Mouse (Mus musculus) forebrain, embryonic 15.5 days (tissue): ENCODE results near the gene Il16. TPM values are rescaled to one million over a fixed set of nuclear protein-coding genes. Genes with fewer than 3 reads are reported as not detected.

Source experiments
- ATAC-seq: fragments of 200-750 bp; cut with Nextera tagmentation; replicated peaks from 2 replicates; pipeline ENCODE4 v1.8.0; 2017; ENCODE audit warnings: mild to moderate bottlenecking, moderate TSS enrichment, moderate library complexity
- H3K27ac ChIP-seq: fragments of 300-500 bp; sonication (generic); replicated peaks from 2 replicates; pipeline ENCODE4 v1.5.1; 2015; ENCODE audit warnings: mild to moderate bottlenecking, inconsistent platforms
- H3K27me3 ChIP-seq: fragments of 300-500 bp; sonication (generic); 2 replicates; pipeline ENCODE4 v1.6.1; 2015; ENCODE audit warnings: inconsistent platforms
- H3K36me3 ChIP-seq: fragments of 300-500 bp; sonication (generic); 2 replicates; pipeline ENCODE4 v1.6.1; 2015; ENCODE audit warnings: mild to moderate bottlenecking, inconsistent platforms
- H3K4me1 ChIP-seq: fragments of 300-500 bp; sonication (generic); 2 replicates; pipeline ENCODE4 v1.6.1; 2015; ENCODE audit warnings: inconsistent platforms
- H3K4me2 ChIP-seq: fragments of 300-500 bp; sonication (generic); replicated peaks from 2 replicates; pipeline ENCODE4 v1.6.1; 2015; ENCODE audit warnings: mild to moderate bottlenecking, inconsistent platforms
- H3K4me3 ChIP-seq: fragments of 300-500 bp; sonication (generic); 2 replicates; pipeline ENCODE4 v1.5.1; 2015; ENCODE audit warnings: mild to moderate bottlenecking, inconsistent platforms
- H3K9ac ChIP-seq: fragments of 300-500 bp; sonication (generic); replicated peaks from 2 replicates; pipeline ENCODE4 v1.6.1; 2015; ENCODE audit warnings: mild to moderate bottlenecking, inconsistent platforms
- H3K9me3 ChIP-seq: fragments of 300-500 bp; sonication (generic); 2 replicates; pipeline ENCODE4 v1.6.1; 2016; ENCODE audit warnings: inconsistent platforms
- WGBS: fragments of 180-500 bp; shearing (Covaris S2); methylation state at CpG from one replicate; pipeline ENCODE4 v1.1.7; 2015; ENCODE audit warnings: mixed read lengths; 5-methylcytosine and 5-hydroxymethylcytosine counted together
- polyA plus RNA-seq: library from polyadenylated mRNA; unstranded; fragments of >200 nt; fragmentation: Nextera tagmentation; extraction: Ambion mirVana; gene quantifications from 2 replicates; pipeline ENCODE4 v1.2.1, GENCODE M21; 2015

The Il16 gene
- polyA plus RNA-seq, 1 experiment from 2014 or later = 1.0 TPM

DNA sequence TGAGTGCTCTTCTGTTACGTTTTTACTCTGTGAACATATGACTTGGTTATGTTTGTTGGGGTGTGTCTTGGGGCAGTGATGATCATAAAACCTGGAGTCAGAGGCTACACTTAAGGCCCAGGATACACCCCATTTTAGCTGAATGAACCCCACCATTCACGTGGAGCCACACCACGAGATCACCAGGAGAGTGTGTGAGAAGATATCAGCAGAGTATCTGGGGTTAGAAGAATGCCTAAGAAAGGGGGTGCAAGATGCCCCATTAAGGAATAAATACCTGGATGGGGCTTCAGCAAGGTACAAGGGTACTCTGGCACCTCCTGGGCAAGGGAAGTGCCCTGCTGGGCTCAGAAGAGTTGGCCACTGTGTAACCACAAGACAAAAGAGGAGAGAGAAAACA is 11.3 kb downstream of the Il16 start:
- Histone ChIP-seq H3K4me1 (no peaks in the 10 kb centered on the region), H3K4me2 (no peak overlapping the region), H3K4me3 (no peak overlapping the region), H3K9ac (no peak overlapping the region), H3K36me3 (no peaks in the 10 kb centered on the region), H3K27me3 (no peaks in the 10 kb centered on the region), H3K27ac (no peak overlapping the region), H3K9me3 (no peaks in the 10 kb centered on the region)
- WGBS = 96% methylated on average over 3 of the region's 3 CpGs
- no peak for ATAC-seq

DNA sequence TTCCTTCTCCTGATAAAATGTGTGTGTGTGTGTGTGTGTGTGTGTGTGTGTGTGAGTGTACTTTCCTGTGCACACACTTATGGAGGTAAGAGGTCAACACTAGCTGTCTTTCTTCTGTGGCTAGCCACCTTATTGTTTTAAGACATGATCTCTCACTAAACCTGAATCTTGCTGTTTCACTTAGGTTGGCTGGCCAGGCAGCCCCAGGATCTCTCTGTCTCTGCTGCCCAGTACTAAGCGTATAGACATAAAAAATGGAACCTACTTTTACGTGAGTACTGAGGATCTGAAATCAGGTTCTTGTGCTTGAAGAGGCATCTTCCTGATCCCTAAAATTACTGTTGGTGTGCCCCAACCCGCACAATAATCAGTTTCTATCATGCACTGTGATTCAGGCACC is 12.7 kb downstream of the Il16 start:
- no peak overlapping the region for H3K9ac ChIP-seq
- no peak overlapping the region for H3K4me2 ChIP-seq
- no peak overlapping the region for H3K4me3 ChIP-seq
- H3K4me1 ChIP-seq = no peaks in the 10 kb centered on the region
- no peaks in the 10 kb centered on the region for H3K36me3 ChIP-seq
- H3K9me3 ChIP-seq = no peaks in the 10 kb centered on the region
- no peak overlapping the region for H3K27ac ChIP-seq
- ATAC-seq = no peak
- no peaks in the 10 kb centered on the region for H3K27me3 ChIP-seq
- 97% methylated on average over 3 of the region's 3 CpGs for WGBS

DNA sequence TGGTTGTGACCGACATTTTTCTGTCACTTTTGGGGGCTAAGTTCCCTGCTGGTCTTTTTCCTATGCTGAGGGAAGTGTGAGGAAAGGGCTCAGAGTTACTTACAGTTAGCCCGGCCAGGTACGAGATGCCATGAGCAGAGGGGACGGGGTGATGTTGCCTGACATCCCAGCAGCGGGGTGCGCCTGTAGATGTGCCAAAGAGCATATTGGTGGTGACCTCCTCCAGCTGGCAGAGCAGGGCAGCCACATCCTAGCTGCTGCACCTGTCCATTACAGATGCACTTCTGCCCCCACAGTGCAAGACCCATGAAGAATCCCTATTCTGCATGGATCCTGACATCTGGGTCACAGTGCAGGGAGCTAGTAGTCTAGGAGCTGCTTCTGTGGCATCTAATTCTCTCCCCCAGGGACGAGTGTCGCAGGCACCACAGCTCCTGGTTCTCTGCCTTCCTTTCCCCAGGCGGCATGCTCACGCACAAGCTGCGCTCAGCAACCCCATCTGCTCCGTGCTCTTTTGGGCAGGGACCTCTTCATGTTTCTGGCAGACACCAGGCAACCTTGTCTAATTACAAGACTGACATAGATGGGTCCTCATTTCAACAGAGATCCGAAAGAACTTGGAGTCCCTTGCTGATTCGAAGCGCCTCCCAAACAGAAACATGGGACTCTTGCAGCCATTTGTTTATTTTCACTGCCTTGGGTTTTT is 13.4 kb downstream of the Il16 start:
- Histone ChIP-seq H3K4me3 (no peak overlapping the region), H3K27me3 (no peaks in the 10 kb centered on the region), H3K4me2 (no peak overlapping the region), H3K36me3 (no peaks in the 10 kb centered on the region), H3K9ac (no peak overlapping the region), H3K9me3 (no peaks in the 10 kb centered on the region), H3K4me1 (no peaks in the 10 kb centered on the region), H3K27ac (no peak overlapping the region)
- no peak for ATAC-seq
- WGBS = 81% methylated on average over 15 of the region's 15 CpGs

- Histone ChIP-seq H3K4me1 (no peaks in the 10 kb centered on the region), H3K9me3 (no peaks in the 10 kb centered on the region), H3K27ac (no peak overlapping the region), H3K27me3 (no peaks in the 10 kb centered on the region), H3K4me2 (no peak overlapping the region), H3K9ac (no peak overlapping the region), H3K36me3 (no peaks in the 10 kb centered on the region), H3K4me3 (no peak overlapping the region)
- 86% methylated on average over 6 of the region's 6 CpGs for WGBS
- no peak for ATAC-seq
Observed at GRCm38 (mm10) chr7:83731297-83731696, 14.2 kb downstream of the Il16 start.

- WGBS = 79% methylated on average over 5 of the region's 5 CpGs
- no peak overlapping the region for H3K4me2 ChIP-seq
Observed at GRCm38 (mm10) chr7:83726936-83727632, 18.4 kb downstream of the Il16 start.

GRCm38 (mm10) chr7:83725801-83726200 is 19.7 kb downstream of the Il16 start:
- ATAC-seq = no peak
- Histone ChIP-seq H3K27me3 (no peaks in the 10 kb centered on the region), H3K27ac (no peak overlapping the region), H3K9me3 (no peaks in the 10 kb centered on the region), H3K4me3 (no peak overlapping the region), H3K9ac (no peak overlapping the region), H3K4me2 (no peak overlapping the region), H3K36me3 (no peaks in the 10 kb centered on the region), H3K4me1 (no peaks in the 10 kb centered on the region)

More at GRCm38 (mm10) chr7:83726936-83727632, 18.4 kb downstream of the Il16 start:
- Histone ChIP-seq H3K27me3 (no peaks in the 10 kb centered on the region), H3K4me3 (no peak overlapping the region), H3K4me1 (no peaks in the 10 kb centered on the region), H3K9me3 (no peaks in the 10 kb centered on the region), H3K36me3 (no peaks in the 10 kb centered on the region), H3K27ac (no peak overlapping the region), H3K9ac (no peak overlapping the region)
- ATAC-seq = no peak

DNA sequence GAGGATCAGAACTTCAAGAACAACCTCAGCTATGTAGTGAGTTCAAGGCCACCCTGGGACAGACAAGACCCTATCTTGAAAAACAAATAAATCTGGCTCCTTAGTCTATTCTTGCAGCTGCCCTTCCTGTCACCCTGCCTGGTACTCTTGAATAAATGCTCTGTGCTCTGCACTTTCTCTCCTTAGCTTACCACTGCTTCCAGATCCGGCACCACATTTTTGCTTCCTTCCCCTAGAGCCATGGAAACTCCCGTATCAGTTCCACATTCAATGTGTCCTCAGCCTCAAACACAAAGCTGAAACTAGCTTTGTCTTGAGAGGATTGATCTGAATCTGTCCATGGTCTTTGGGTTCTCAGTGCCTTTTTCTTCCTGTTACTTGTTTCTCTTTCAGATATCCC is 21.0 kb downstream of the Il16 start:
- no peak overlapping the region for H3K9ac ChIP-seq
- H3K27me3 ChIP-seq = no peaks in the 10 kb centered on the region
- no peaks in the 10 kb centered on the region for H3K4me1 ChIP-seq
- H3K27ac ChIP-seq = no peak overlapping the region
- H3K4me2 ChIP-seq = no peak overlapping the region
- H3K36me3 ChIP-seq = no peaks in the 10 kb centered on the region
- ATAC-seq = no peak
- WGBS = 78% methylated on average over 2 of the region's 2 CpGs
- no peak overlapping the region for H3K4me3 ChIP-seq
- no peaks in the 10 kb centered on the region for H3K9me3 ChIP-seq

- no peak overlapping the region for H3K27ac ChIP-seq
- no peak overlapping the region for H3K9ac ChIP-seq
- H3K9me3 ChIP-seq = no peaks in the 10 kb centered on the region
- no peaks in the 10 kb centered on the region for H3K27me3 ChIP-seq
- no peaks in the 10 kb centered on the region for H3K4me1 ChIP-seq
- H3K4me2 ChIP-seq = no peak overlapping the region
- H3K4me3 ChIP-seq = no peak overlapping the region
- no peak for ATAC-seq
- no peaks in the 10 kb centered on the region for H3K36me3 ChIP-seq
Observed at GRCm38 (mm10) chr7:83723954-83724353, 21.6 kb downstream of the Il16 start.

DNA sequence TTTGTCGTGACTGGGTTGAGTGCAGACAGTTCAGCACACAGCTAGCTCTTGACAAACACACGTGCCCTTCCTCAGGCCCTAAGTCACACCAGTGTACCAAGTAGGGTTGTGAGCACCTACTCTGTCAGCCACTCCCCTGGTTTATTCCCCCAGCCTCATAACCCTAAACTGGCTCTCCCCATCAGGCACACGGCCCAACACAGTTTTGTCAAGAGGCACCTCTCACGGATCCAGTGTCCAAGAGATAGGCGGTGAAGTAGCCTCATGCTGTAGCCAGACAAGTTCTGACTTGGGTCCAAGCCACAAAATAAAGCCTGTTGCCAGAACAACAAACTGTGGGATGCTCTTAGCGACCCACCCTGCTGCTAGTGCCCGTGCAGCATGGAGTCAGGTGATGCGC is 22.3 kb downstream of the Il16 start:
- no peak overlapping the region for H3K9ac ChIP-seq
- no peak for ATAC-seq
- no peaks in the 10 kb centered on the region for H3K27me3 ChIP-seq
- H3K36me3 ChIP-seq = no peaks in the 10 kb centered on the region
- no peak overlapping the region for H3K27ac ChIP-seq
- H3K4me1 ChIP-seq = no peaks in the 10 kb centered on the region
- 89% methylated on average over 8 of the region's 8 CpGs for WGBS
- H3K4me2 ChIP-seq = no peak overlapping the region
- H3K9me3 ChIP-seq = no peaks in the 10 kb centered on the region
- no peak overlapping the region for H3K4me3 ChIP-seq

DNA sequence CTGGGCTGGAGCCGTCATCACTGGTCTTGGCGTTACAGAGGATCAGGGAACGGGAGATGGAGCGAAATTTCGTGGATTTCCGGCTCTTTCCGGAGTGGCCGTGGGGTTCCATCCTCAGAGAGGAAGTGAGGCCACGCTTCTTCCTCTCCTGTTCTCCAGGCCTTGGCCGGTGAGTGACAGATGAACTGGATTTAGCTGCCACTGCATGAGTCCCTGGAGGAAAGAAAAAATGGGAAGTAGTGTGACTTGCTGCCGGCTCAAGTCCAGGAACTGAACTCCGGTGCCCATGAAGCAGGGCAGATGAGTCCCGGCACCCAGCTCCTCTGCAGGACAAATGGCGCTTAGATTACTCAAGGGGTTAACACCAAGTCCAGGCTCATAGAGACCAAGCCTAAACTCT is 23.0 kb downstream of the Il16 start:
- Histone ChIP-seq H3K4me3 (no peak overlapping the region), H3K4me2 (no peak overlapping the region), H3K27ac (no peak overlapping the region), H3K9ac (no peak overlapping the region), H3K9me3 (no peaks in the 10 kb centered on the region), H3K36me3 (no peaks in the 10 kb centered on the region), H3K4me1 (no peaks in the 10 kb centered on the region), H3K27me3 (no peaks in the 10 kb centered on the region)
- ATAC-seq = no peak
- 97% methylated on average over 14 of the region's 14 CpGs for WGBS

- H3K4me3 ChIP-seq = no peak overlapping the region
- H3K27me3 ChIP-seq = no peaks in the 10 kb centered on the region
- ATAC-seq = no peak
- no peak overlapping the region for H3K9ac ChIP-seq
- H3K4me1 ChIP-seq = no peaks in the 10 kb centered on the region
- no peaks in the 10 kb centered on the region for H3K36me3 ChIP-seq
- no peak overlapping the region for H3K4me2 ChIP-seq
- WGBS = 83% methylated on average over 8 of the region's 8 CpGs
- H3K9me3 ChIP-seq = no peaks in the 10 kb centered on the region
- H3K27ac ChIP-seq = no peak overlapping the region
Observed at GRCm38 (mm10) chr7:83720231-83720630, 25.3 kb downstream of the Il16 start.

- WGBS = 61% methylated on average over 5 of the region's 5 CpGs
Observed at GRCm38 (mm10) chr7:83717021-83717725, 28.4 kb downstream of the Il16 start.

More at GRCm38 (mm10) chr7:83717021-83717725, 28.4 kb downstream of the Il16 start:
- no peak overlapping the region for H3K4me3 ChIP-seq
- H3K9me3 ChIP-seq = no peaks in the 10 kb centered on the region
- no peak; the same call in 1 of the 2 replicates for ATAC-seq
- no peaks in the 10 kb centered on the region for H3K4me1 ChIP-seq
- no peaks in the 10 kb centered on the region for H3K27me3 ChIP-seq
- H3K9ac ChIP-seq = no peak overlapping the region
- no peaks in the 10 kb centered on the region for H3K36me3 ChIP-seq
- no peak overlapping the region for H3K27ac ChIP-seq
- H3K4me2 ChIP-seq = no peak overlapping the region
